Mouse (Mus musculus): Measurements from ENCODE around the gene Castor1. TPM values are rescaled to one million over a fixed set of nuclear protein-coding genes. Genes with fewer than 3 reads are reported as not detected.

Castor1 gene
- total RNA-seq, 4 experiments from 2014 or later, result 3.1 to 5.9 (median 4.4) TPM

DNA sequence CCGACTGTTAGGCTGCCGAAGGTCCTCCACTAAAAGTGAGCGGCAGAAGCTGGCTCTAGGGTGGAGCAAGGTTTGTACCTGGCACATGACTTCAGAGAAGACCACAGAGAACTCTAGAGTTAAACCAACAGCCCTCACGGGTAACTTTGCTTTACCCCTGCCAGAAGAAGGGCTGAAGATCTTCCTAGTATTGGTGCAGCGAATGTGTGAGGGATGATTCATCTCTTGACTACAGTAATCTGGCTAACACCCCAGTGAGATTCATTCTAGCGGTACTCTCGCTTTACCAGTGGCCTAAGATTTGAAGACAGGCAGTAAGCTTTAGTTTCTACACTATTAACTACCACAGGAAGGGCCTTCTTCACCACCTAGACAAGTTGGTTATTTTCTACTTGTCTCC is 12.1 kb upstream of the Castor1 start:
- DNase-seq (ENCODE audit: low spot score in 2 of 2), result no peak

DNA sequence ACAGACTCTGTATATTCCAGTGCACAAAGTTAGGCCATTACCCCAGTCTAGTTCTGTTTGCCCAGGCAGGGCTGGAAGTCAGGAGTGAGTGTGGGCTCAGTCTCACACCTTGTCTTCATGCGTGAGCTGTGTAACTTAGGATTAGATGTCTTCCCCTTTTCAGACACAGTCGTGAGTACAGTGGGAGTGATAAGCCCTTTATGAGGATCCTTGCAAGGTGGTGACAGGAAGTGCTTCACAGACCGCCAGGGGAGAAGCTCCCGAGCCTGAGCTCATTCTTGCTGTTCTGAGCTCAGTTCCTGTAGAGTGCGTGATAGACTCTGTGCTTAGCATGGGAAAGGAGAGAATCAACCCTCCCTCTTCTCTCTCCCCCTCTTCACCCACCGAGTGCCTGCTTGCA is 11.5 kb upstream of the Castor1 start:
- no peak for DNase-seq (ENCODE audit: low spot score in 2 of 2)

- DNase-seq (ENCODE audit: low spot score in 2 of 2), result no peak
These were observed 10.4 kb upstream of the Castor1 start for GRCm38 (mm10) chr11:4207655-4208054.

- no peak for DNase-seq (ENCODE audit: low spot score in 2 of 2)
These were observed 8.5 kb upstream of the Castor1 start for GRCm38 (mm10) chr11:4209556-4209955.

- no peak for DNase-seq (ENCODE audit: low spot score in 2 of 2)
These were observed 7.2 kb upstream of the Castor1 start for GRCm38 (mm10) chr11:4210786-4211185.

DNA sequence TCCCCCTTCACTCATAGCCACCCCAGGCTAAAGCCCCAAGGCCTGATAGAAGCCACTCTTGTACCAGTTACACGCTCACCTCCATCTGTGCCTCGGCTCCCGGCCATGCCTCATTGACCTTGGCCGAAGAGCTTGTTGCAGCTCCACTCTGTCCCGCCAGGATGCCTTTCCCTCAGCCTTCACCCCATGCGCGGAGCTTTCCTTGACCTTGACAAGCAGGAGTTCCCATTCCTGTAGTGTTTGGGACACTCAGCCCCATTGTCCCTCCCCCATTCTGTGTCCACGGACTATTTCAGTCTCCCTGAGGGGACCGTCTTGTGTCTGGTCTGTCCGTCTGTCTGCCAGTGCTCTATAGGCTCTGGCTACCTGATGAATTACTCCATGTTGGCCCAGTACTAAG is 4.9 kb upstream of the Castor1 start:
- DNase-seq (ENCODE audit: low spot score in 2 of 2), result no peak

DNA sequence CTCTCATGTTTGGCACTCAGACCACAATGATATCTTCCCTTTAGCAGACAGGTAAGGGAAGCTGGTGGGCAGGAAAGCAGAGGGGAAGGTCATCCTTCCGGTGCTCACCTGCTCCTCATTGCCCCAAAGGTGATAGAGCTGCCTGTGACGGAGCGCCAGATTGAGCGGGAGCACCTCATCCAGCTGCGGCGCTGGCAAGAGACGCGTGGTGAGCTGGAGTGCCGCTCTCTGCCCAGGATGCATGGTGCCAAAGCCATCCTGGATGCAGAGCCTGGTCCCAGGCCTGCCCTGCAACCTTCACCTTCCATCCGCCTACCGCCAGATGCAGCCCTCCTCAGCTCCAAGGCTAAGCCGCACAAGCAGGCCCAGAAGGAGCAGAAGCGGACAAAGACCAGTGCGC is 3.5 kb upstream of the Castor1 start:
- no peak for DNase-seq (ENCODE audit: low spot score in 2 of 2)

GRCm38 (mm10) chr11:4215061-4215460 is 3.0 kb upstream of the Castor1 start:
- DNase-seq (ENCODE audit: low spot score in 2 of 2), result no peak

- no peak for DNase-seq (ENCODE audit: low spot score in 2 of 2)
These were observed 1.6 kb upstream of the Castor1 start for GRCm38 (mm10) chr11:4216248-4217000.

DNA sequence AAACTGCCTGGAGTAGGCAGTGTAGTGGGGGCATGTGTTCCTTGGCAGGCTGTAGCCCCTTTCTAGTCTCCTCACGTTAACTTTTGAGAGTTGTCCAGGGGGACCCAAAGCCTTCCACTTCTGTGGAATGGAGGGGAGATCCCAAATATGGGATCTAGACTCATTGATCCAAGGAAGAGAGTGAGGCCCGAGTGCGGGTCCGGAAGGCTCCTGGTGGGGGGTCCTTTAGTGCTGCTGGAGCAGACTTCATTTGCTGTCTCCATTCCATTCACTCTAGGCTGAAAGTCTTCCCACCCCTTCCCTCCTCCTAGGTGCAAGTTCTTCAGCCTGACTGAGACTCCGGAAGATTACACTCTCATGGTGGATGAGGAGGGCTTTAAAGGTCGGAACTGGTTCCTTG is 612 bp downstream of the Castor1 start:
- no peak for DNase-seq (ENCODE audit: low spot score in 2 of 2)

GRCm38 (mm10) chr11:4219317-4219751 is 1.3 kb downstream of the Castor1 start:
- DNase-seq (ENCODE audit: low spot score in 2 of 2), result peak; percentile 34 to 65

GRCm38 (mm10) chr11:4219908-4220307 is 1.9 kb downstream of the Castor1 start:
- DNase-seq (ENCODE audit: low spot score in 2 of 2), result no peak

DNA sequence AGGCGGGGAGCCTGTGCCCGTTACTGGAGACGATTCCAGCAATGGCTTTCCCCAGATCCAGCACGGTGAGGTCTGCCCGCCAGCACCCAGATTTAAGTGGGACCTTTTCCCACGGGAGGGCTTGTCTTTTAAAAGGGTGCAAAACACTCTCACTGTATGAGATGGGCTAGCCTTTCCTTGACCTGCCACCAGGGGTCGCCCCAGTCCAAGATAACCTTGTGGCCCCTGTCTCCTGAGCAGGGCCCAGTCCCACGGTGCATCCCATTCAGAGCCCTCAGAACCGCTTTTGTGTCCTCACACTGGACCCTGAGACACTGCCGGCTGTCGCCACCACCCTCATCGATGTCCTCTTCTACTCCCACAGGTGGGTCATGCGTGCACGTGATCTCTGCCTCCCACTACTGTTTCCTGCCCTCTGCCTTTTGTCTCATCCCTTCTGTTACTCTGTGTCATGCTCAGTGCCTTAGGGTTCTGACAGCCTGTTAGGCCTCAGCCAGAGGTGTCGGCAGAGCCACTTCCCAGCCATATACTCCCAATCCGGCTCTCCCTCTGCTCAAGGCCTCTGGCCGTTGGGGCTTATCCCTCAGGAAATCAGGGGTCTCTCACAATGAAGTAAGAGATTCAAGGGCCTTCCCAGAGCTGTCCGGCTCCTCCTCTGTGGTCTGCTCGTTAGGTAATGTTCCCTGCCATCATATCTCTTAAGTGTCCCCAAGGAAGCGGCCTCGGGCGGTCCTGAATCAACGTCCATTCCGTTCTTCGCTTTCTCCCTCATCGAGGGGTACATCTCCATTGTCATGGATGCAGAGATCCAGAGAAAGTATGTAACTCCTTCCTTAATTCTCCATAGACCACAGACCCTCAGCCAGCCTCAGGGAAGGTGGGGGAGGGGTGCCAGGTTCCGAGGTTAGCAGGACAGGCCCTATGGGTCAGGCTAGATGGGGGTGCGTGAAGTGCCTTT is 2.7 kb downstream of the Castor1 start:
- peak in 1 of 2 experiments; percentile 54 for DNase-seq (ENCODE audit: low spot score in 2 of 2)

GRCm38 (mm10) chr11:4222046-4222950 is 4.3 kb downstream of the Castor1 start:
- no peak for DNase-seq (ENCODE audit: low spot score in 2 of 2)

GRCm38 (mm10) chr11:4223393-4224188 is 5.6 kb downstream of the Castor1 start:
- no peak for DNase-seq (ENCODE audit: low spot score in 2 of 2)

GRCm38 (mm10) chr11:4224223-4224622 is 6.2 kb downstream of the Castor1 start:
- DNase-seq (ENCODE audit: low spot score in 2 of 2), result no peak

DNA sequence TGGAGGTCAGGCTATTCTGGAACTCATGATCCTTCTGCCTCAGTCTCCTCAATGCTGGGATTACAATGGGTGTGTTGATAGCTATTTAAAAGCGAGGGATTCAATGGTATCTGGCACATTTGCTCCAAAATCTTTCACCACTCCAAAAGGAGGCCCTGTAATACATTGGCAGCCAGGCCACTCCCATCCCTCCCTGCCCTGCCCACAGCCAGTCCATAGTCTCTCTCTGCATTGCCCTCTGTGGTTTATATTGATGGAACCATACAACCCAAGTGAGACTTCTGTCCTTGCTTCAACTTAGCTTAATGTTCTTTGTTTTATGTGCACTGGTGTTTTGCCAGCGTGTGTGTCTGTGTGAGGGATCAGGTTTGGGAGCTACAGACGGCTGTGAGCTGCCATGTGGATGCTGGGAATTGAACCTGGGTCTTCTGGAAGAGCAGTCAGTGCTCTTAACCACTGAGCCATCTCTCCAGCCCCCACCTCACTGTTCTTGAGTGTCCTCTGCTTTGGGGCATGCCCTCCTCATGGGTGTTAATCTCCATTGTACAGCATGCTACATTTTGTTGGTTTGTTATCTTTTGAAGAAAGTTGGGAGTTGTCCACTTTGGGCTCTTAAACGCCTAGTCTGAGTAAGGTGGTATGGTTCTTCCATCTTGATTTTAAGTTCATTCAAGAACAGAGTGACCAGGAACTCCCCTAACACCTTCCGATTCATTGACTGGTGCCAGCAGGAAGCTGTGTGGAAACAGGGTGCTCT is 8.7 kb downstream of the Castor1 start:
- DNase-seq (ENCODE audit: low spot score in 2 of 2), result no peak

DNA sequence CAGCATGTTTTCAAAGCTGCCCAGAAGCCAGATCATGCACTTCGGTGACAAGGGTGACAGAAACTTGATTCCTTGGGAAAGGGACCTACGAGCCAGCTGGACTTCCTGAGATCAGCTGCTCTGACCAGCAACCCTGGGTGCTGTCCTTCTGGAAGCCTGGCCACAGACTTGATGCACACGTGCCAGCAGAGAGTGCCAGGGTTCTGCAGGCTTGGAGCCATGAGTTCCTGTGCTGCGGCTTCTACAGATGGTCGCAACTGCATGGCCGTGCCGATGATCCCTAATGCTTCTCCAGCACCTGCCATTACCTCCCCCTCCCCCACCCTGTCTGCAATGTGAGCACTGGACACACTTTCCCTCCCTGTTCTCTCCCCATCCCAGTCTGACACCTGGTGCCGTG is 10.4 kb downstream of the Castor1 start:
- DNase-seq (ENCODE audit: low spot score in 2 of 2), result no peak

DNA sequence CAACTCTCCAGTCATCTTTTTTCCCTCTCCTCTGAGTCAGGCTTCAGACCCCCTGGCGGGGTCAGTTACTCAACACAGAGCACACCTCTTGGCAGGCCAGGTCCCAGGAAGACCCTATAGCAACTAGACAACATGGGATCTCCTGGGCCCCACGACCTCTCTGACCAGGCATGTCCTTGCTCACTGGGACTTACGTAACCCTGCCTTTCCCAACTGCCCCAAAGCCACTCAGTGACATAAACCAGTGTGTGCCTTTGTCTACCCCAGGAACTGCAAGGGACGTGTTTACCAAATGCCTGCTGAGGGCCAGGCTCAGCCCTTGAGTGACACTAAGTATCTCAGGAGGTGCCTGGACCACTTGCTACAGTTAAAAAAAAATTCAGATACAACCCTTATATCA is 11.8 kb downstream of the Castor1 start:
- DNase-seq (ENCODE audit: low spot score in 2 of 2), result no peak

GRCm38 (mm10) chr11:4231435-4231834 is 13.4 kb downstream of the Castor1 start:
- DNase-seq (ENCODE audit: low spot score in 2 of 2), result no peak

Measured in left cerebral cortex, adult 8-10 months (tissue).